Mouse (Mus musculus): ENCODE measurements around the gene Cd6.

Gene Cd6

GRCm38 (mm10) chr19:10829436-10830175 lies at the start of gene Cd6:
TSS of gene Cd6 (minus strand) at chr19:10830058.
- DNase-seq, result no peak

- DNase-seq, result peak; percentile 46
Measured at GRCm38 (mm10) chr19:10878201-10878837, 48.5 kb upstream of the Cd6 start.

- DNase-seq, result no peak
Measured at GRCm38 (mm10) chr19:10871328-10871961, 41.6 kb upstream of the Cd6 start.

- DNase-seq, result no peak
Measured at GRCm38 (mm10) chr19:10870676-10871075, 40.8 kb upstream of the Cd6 start.

- no peak for DNase-seq
Measured at GRCm38 (mm10) chr19:10869886-10870527, 40.1 kb upstream of the Cd6 start, which contains the start of gene Tmem132a. TSS of gene Tmem132a (minus strand) at chr19:10869940.

GRCm38 (mm10) chr19:10869241-10869885 lies 39.5 kb upstream of the Cd6 start:
- DNase-seq, result peak; percentile 93

GRCm38 (mm10) chr19:10868623-10869141 lies 38.8 kb upstream of the Cd6 start:
- DNase-seq, result peak; percentile 45

- DNase-seq, result peak; percentile 48
Measured at GRCm38 (mm10) chr19:10867946-10868622, 38.2 kb upstream of the Cd6 start.

- no peak for DNase-seq
Measured at GRCm38 (mm10) chr19:10866351-10866750, 36.5 kb upstream of the Cd6 start.

- DNase-seq, result no peak
Measured at GRCm38 (mm10) chr19:10860072-10860497, 30.2 kb upstream of the Cd6 start.

GRCm38 (mm10) chr19:10856520-10856919 lies 26.7 kb upstream of the Cd6 start:
- DNase-seq, result no peak

GRCm38 (mm10) chr19:10855422-10855821 lies 25.6 kb upstream of the Cd6 start:
- no peak for DNase-seq

- no peak for DNase-seq
Measured at GRCm38 (mm10) chr19:10847311-10848087, 17.6 kb upstream of the Cd6 start.

- no peak for DNase-seq
Measured at GRCm38 (mm10) chr19:10846150-10846549, 16.3 kb upstream of the Cd6 start.

- DNase-seq, result no peak
Measured at GRCm38 (mm10) chr19:10845454-10845853, 15.6 kb upstream of the Cd6 start.

GRCm38 (mm10) chr19:10844206-10844605 lies 14.3 kb upstream of the Cd6 start:
- no peak for DNase-seq

GRCm38 (mm10) chr19:10842914-10843313 lies 13.1 kb upstream of the Cd6 start:
- no peak for DNase-seq

- DNase-seq, result no peak
Measured at GRCm38 (mm10) chr19:10841721-10842626, 12.1 kb upstream of the Cd6 start.

- DNase-seq, result no peak
Measured at GRCm38 (mm10) chr19:10839010-10839892, 9.4 kb upstream of the Cd6 start, which contains the start of gene Slc15a3. TSS of gene Slc15a3 (plus strand) at chr19:10839727.

Measured in right cerebral cortex, adult 18-20 months (tissue).